Mouse (Mus musculus): ENCODE measurements around the gene Fam216a. TPM values are rescaled to one million over a fixed set of nuclear protein-coding genes. Genes with fewer than 3 reads are reported as not detected.

Fam216a gene
- total and polyA plus RNA-seq, 3 experiments = 38.2 to 50.2 (median 41.4) TPM

DNA sequence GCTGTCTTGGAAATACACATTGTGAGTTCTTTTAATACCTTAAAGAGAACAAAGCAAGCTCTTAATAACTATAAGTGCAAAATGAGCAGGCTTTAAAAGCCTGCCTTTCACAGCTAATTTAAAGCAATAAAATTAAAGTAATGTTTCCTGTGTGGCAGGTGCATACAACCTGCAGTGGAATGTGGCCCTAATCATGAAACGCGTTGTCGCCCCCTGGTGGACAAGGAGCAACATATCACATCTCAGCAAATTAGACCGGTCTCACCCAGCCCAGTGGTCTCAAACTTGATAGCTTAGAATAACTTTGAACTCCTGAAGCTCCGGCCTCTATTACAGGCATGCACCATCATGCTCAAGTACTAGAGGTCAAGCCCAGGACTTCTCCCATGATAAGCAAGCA, 27.9 kb downstream of the Fam216a start:
- dilution Hi-C loops (cut with MboI; ENCODE audit: extremely low pct_ligation_motif_present, extremely low pct_unique_long_range_greater_than_20kb, low sequenced_read_pairs) (no loop called here), in situ Hi-C loops (cut with MboI; ENCODE audit: low pct_ligation_motif_present, low pct_unique_long_range_greater_than_20kb, low sequenced_read_pairs) (no loop called here)
- Histone ChIP-seq H3K27ac (ENCODE audit: insufficient read depth, low read depth) (no peak overlapping the region), H3K79me2 (replicated peaks; ENCODE audit: control insufficient read depth, extremely low read depth, insufficient read depth, poor library complexity, severe bottlenecking) (no peaks in the 10 kb centered on the region), H3K9me3 (replicated peaks; ENCODE audit: low read length) (peaks cover 12% of the 10 kb centered on the region), H3K27me3 (replicated peaks) (no peaks in the 10 kb centered on the region), H3K9ac (ENCODE audit: insufficient read depth, low read depth) (no peak overlapping the region), H3K36me3 (replicated peaks in 1 of 2; ENCODE audit: control insufficient read depth in 1 of 2, insufficient read depth in 1 of 2, low read length in 1 of 2) (peaks cover 3 to 49% of the 10 kb centered on the region in 2 experiments), H3K4me2 (ENCODE audit: insufficient read depth, low read depth, poor library complexity, severe bottlenecking) (no peak overlapping the region), H3K4me3 (replicated peaks in 1 of 3; ENCODE audit: low read depth in 2 of 3, low read length in 2 of 3, poor library complexity in 1 of 3) (no peak overlapping the region), H3K4me1 (ENCODE audit: control insufficient read depth in 1 of 2, insufficient read depth in 2 of 2) (no peaks in the 10 kb centered on the region)
- TF ChIP-seq CTCF (conservative IDR thresholded peaks at IDR 0.05 in 1 of 2, IDR thresholded peaks at IDR 0.05 in 1 of 2; ENCODE audit: low read depth in 2 of 2, low read length in 2 of 2) = peak; percentile 83 to 94
- TF ChIP-seq BHLHE40 (IDR thresholded peaks at IDR 0.05; ENCODE audit: low read depth, low read length) = no peak
- peak; percentile 95 for TF ChIP-seq SMC3 (IDR thresholded peaks at IDR 0.05; ENCODE audit: low read depth, low read length)
- peak; percentile 78 for TF ChIP-seq ZC3H11A (IDR thresholded peaks at IDR 0.05; ENCODE audit: low read depth, low read length)
- peak; percentile 88 for TF ChIP-seq RAD21 (IDR thresholded peaks at IDR 0.05; ENCODE audit: low read depth, low read length)
- peak; percentile 78 for DNase-seq (ENCODE audit: extremely low read depth)

DNA sequence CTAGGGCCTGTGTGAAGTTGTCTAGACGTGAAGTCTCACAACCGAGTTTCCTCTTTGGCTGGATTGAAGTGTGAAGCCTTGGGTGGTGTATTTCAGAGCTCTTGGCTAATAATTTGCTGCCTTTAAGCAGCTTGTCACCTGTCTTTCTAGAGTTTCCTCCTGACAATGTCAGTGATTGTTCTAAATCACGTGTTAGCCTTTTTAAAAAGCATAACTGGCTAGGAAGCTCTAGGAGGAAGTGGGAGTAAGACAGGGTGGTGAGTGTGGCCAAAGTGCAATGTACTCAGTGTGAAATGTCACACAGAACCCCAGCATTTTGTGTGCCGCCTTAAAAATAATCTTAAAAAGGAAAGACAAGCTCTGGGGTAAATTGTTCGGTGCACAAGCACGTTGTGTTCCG, 28.4 kb downstream of the Fam216a start:
- no peaks in the 10 kb centered on the region for H3K4me1 ChIP-seq (ENCODE audit: control insufficient read depth in 1 of 2, insufficient read depth in 2 of 2)
- H3K79me2 ChIP-seq (replicated peaks; ENCODE audit: control insufficient read depth, extremely low read depth, insufficient read depth, poor library complexity, severe bottlenecking) = no peaks in the 10 kb centered on the region
- H3K27ac ChIP-seq (ENCODE audit: insufficient read depth, low read depth) = no peak overlapping the region
- H3K4me2 ChIP-seq (ENCODE audit: insufficient read depth, low read depth, poor library complexity, severe bottlenecking) = no peak overlapping the region
- peaks cover 4 to 51% of the 10 kb centered on the region in 2 experiments for H3K36me3 ChIP-seq (replicated peaks in 1 of 2; ENCODE audit: control insufficient read depth in 1 of 2, insufficient read depth in 1 of 2, low read length in 1 of 2)
- DNase-seq (ENCODE audit: extremely low read depth) = no peak
- H3K9ac ChIP-seq (ENCODE audit: insufficient read depth, low read depth) = no peak overlapping the region
- peaks cover 12% of the 10 kb centered on the region for H3K9me3 ChIP-seq (replicated peaks; ENCODE audit: low read length)
- TF ChIP-seq MAX (IDR thresholded peaks at IDR 0.05; ENCODE audit: low read length) (no peak), MEF2A (IDR thresholded peaks at IDR 0.05; ENCODE audit: borderline replicate concordance, low read depth, low read length) (no peak), ELF1 (IDR thresholded peaks at IDR 0.05; ENCODE audit: low read depth, low read length) (no peak), RAD21 (IDR thresholded peaks at IDR 0.05; ENCODE audit: low read depth, low read length) (no peak), ZNF384 (IDR thresholded peaks at IDR 0.05; ENCODE audit: low read depth, low read length) (no peak), POLR2A (IDR thresholded peaks at IDR 0.05; ENCODE audit: low read depth, low read length) (no peak), PAX5 (IDR thresholded peaks at IDR 0.05; ENCODE audit: low read length) (no peak), ZKSCAN1 (IDR thresholded peaks at IDR 0.05; ENCODE audit: borderline replicate concordance, low read depth, low read length) (no peak), IRF4 (IDR thresholded peaks at IDR 0.05; ENCODE audit: low read depth, low read length) (no peak), CHD2 (IDR thresholded peaks at IDR 0.05; ENCODE audit: low read length) (no peak), RCOR1 (conservative IDR thresholded peaks at IDR 0.05; ENCODE audit: low read depth, low read length) (no peak), USF2 (conservative IDR thresholded peaks at IDR 0.05; ENCODE audit: low read depth, low read length) (no peak), JUN (IDR thresholded peaks at IDR 0.05; ENCODE audit: insufficient read depth, low read depth, low read length) (no peak)
- no peaks in the 10 kb centered on the region for H3K27me3 ChIP-seq (replicated peaks)
- no peak overlapping the region for H3K4me3 ChIP-seq (replicated peaks in 1 of 3; ENCODE audit: low read depth in 2 of 3, low read length in 2 of 3, poor library complexity in 1 of 3)
- in situ Hi-C loops (cut with MboI; ENCODE audit: low pct_ligation_motif_present, low pct_unique_long_range_greater_than_20kb, low sequenced_read_pairs) (no loop called here), dilution Hi-C loops (cut with MboI; ENCODE audit: extremely low pct_ligation_motif_present, extremely low pct_unique_long_range_greater_than_20kb, low sequenced_read_pairs) (no loop called here)

Measured in CH12.LX (cell line).